Mouse (Mus musculus): ENCODE results near the gene Ghdc. TPM values are rescaled to one million over a fixed set of nuclear protein-coding genes. Genes with fewer than 3 reads are reported as not detected.

The Ghdc gene
- polyA plus RNA-seq, 1 experiment from 2014 or later: 5.1 TPM

- H3K9ac ChIP-seq (replicated peaks): peak overlapping the region; percentile 61
- WGBS: under 1% methylated on average over 35 of the region's 35 CpGs
- no peak for ATAC-seq (ENCODE audit: low FRiP score, low read depth)
- peak overlapping the region; percentile 75 for H3K4me2 ChIP-seq (replicated peaks)
- H3K36me3 ChIP-seq: no peaks in the 10 kb centered on the region
- peaks cover 47% of the 10 kb centered on the region for H3K27me3 ChIP-seq
- no peaks in the 10 kb centered on the region for H3K9me3 ChIP-seq
- H3K27ac ChIP-seq (replicated peaks): peak overlapping the region; percentile 56
- peaks cover 28% of the 10 kb centered on the region for H3K4me1 ChIP-seq
- peak overlapping the region; percentile 52 for H3K4me3 ChIP-seq
Measured at GRCm38 (mm10) chr11:100758707-100759610, 11.8 kb downstream of the Ghdc start.

DNA sequence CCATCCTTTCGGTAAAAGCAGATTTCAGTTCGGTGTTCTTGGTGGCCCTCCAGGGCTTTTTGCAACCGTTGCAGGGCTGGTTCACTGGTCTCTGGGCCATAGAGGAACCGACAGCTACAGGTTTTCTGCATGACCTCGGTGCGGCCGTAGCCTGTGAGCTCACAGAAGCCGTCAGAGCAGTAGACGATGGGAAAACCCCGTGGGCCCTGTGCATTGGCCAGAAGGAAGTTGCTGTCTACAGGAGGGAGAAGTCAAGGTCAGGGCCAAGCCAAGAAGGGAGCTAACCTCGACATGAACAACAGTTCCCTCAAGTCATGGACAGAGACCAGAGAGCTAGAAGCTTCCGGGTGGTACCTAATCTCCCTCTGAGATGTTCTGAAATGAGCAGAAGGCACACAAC, 13.2 kb downstream of the Ghdc start:
- ATAC-seq (ENCODE audit: low FRiP score, low read depth): no peak
- Histone ChIP-seq H3K36me3 (no peaks in the 10 kb centered on the region), H3K4me2 (replicated peaks) (no peak overlapping the region), H3K4me3 (no peak overlapping the region), H3K9ac (replicated peaks) (no peak overlapping the region), H3K27ac (replicated peaks) (no peak overlapping the region), H3K27me3 (peaks cover 44% of the 10 kb centered on the region), H3K9me3 (no peaks in the 10 kb centered on the region), H3K4me1 (peaks cover 28% of the 10 kb centered on the region)
- 90% methylated on average over 12 of the region's 12 CpGs for WGBS

GRCm38 (mm10) chr11:100756476-100756875, 14.3 kb downstream of the Ghdc start:
- peaks cover 22% of the 10 kb centered on the region for H3K4me1 ChIP-seq
- H3K9me3 ChIP-seq: no peaks in the 10 kb centered on the region
- peaks cover 43% of the 10 kb centered on the region for H3K27me3 ChIP-seq
- no peak overlapping the region for H3K27ac ChIP-seq (replicated peaks)
- H3K4me3 ChIP-seq: no peak overlapping the region
- 68% methylated on average over 6 of the region's 6 CpGs for WGBS
- no peak overlapping the region for H3K4me2 ChIP-seq (replicated peaks)
- no peak overlapping the region for H3K9ac ChIP-seq (replicated peaks)
- ATAC-seq (ENCODE audit: low FRiP score, low read depth): no peak
- peaks cover 5% of the 10 kb centered on the region; the same call in 1 of the 2 replicates for H3K36me3 ChIP-seq

GRCm38 (mm10) chr11:100754693-100755057, 16.1 kb downstream of the Ghdc start:
- no peak overlapping the region for H3K4me3 ChIP-seq
- H3K36me3 ChIP-seq: peaks cover 8% of the 10 kb centered on the region
- 93% methylated on average over 3 of the region's 3 CpGs for WGBS
- no peak overlapping the region for H3K4me2 ChIP-seq (replicated peaks)
- peaks cover 13% of the 10 kb centered on the region for H3K4me1 ChIP-seq
- no peak for ATAC-seq (ENCODE audit: low FRiP score, low read depth)
- peaks cover 38% of the 10 kb centered on the region for H3K27me3 ChIP-seq
- H3K9ac ChIP-seq (replicated peaks): no peak overlapping the region
- no peaks in the 10 kb centered on the region for H3K9me3 ChIP-seq
- no peak overlapping the region for H3K27ac ChIP-seq (replicated peaks)

- Histone ChIP-seq H3K27me3 (peaks cover 38% of the 10 kb centered on the region), H3K9ac (replicated peaks) (no peak overlapping the region), H3K36me3 (peaks cover 8% of the 10 kb centered on the region), H3K27ac (replicated peaks) (no peak overlapping the region), H3K4me1 (peaks cover 8% of the 10 kb centered on the region), H3K9me3 (no peaks in the 10 kb centered on the region), H3K4me3 (no peak overlapping the region), H3K4me2 (replicated peaks) (no peak overlapping the region)
- no peak for ATAC-seq (ENCODE audit: low FRiP score, low read depth)
- 88% methylated on average over 12 of the region's 12 CpGs for WGBS
Measured at GRCm38 (mm10) chr11:100754021-100754692, 16.6 kb downstream of the Ghdc start.

- Histone ChIP-seq H3K9ac (replicated peaks) (no peak overlapping the region), H3K36me3 (peaks cover 8% of the 10 kb centered on the region), H3K27ac (replicated peaks) (no peak overlapping the region), H3K27me3 (peaks cover 32% of the 10 kb centered on the region), H3K4me2 (replicated peaks) (no peak overlapping the region), H3K4me3 (no peak overlapping the region), H3K4me1 (no peaks in the 10 kb centered on the region), H3K9me3 (no peaks in the 10 kb centered on the region)
- no peak for ATAC-seq (ENCODE audit: low FRiP score, low read depth)
- 51% methylated on average over 10 of the region's 10 CpGs for WGBS
Measured at GRCm38 (mm10) chr11:100752294-100752693, 18.5 kb downstream of the Ghdc start.

GRCm38 (mm10) chr11:100750127-100750526, 20.6 kb downstream of the Ghdc start:
- no peak overlapping the region for H3K4me3 ChIP-seq
- no peaks in the 10 kb centered on the region for H3K4me1 ChIP-seq
- WGBS: 92% methylated on average over 16 of the region's 16 CpGs
- H3K9ac ChIP-seq (replicated peaks): no peak overlapping the region
- no peaks in the 10 kb centered on the region for H3K9me3 ChIP-seq
- H3K27me3 ChIP-seq: peaks cover 32% of the 10 kb centered on the region
- ATAC-seq (ENCODE audit: low FRiP score, low read depth): no peak
- peaks cover 8% of the 10 kb centered on the region for H3K36me3 ChIP-seq
- no peak overlapping the region for H3K4me2 ChIP-seq (replicated peaks)
- no peak overlapping the region for H3K27ac ChIP-seq (replicated peaks)

- peaks cover 32% of the 10 kb centered on the region for H3K27me3 ChIP-seq
- no peak overlapping the region for H3K4me2 ChIP-seq (replicated peaks)
- no peaks in the 10 kb centered on the region for H3K4me1 ChIP-seq
- H3K36me3 ChIP-seq: peaks cover 10% of the 10 kb centered on the region
- no peak overlapping the region for H3K9ac ChIP-seq (replicated peaks)
- no peak overlapping the region for H3K27ac ChIP-seq (replicated peaks)
- H3K4me3 ChIP-seq: no peak overlapping the region
- ATAC-seq (ENCODE audit: low FRiP score, low read depth): no peak
- H3K9me3 ChIP-seq: no peaks in the 10 kb centered on the region
- 59% methylated on average over 25 of the region's 25 CpGs for WGBS
Measured at GRCm38 (mm10) chr11:100749469-100749868, 21.3 kb downstream of the Ghdc start.

DNA sequence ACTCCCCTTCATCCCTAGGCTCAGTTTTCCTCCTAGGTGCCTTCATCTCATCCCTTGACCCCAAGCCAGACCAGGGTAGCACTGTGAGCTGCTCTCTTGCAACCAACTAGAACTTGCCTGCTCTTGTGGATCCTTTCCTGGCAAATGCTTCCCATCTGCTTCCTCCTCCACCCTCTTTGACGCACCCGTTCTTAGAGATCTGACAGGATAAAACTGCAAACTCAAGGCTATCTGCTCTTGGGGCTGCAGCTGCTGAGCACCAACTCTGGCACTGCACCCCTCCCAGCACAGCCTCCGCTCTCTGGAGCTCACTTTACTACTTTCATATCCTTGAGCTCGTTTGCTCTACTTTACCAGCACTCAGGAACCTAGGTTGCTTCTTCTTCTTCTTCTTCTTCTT, 22.1 kb downstream of the Ghdc start:
- no peaks in the 10 kb centered on the region for H3K9me3 ChIP-seq
- peaks cover 30% of the 10 kb centered on the region for H3K27me3 ChIP-seq
- H3K4me3 ChIP-seq: no peak overlapping the region
- no peaks in the 10 kb centered on the region for H3K4me1 ChIP-seq
- peaks cover 10% of the 10 kb centered on the region for H3K36me3 ChIP-seq
- WGBS: 84% methylated on average over 4 of the region's 4 CpGs
- no peak overlapping the region for H3K4me2 ChIP-seq (replicated peaks)
- H3K27ac ChIP-seq (replicated peaks): no peak overlapping the region
- H3K9ac ChIP-seq (replicated peaks): no peak overlapping the region
- ATAC-seq (ENCODE audit: low FRiP score, low read depth): no peak

DNA sequence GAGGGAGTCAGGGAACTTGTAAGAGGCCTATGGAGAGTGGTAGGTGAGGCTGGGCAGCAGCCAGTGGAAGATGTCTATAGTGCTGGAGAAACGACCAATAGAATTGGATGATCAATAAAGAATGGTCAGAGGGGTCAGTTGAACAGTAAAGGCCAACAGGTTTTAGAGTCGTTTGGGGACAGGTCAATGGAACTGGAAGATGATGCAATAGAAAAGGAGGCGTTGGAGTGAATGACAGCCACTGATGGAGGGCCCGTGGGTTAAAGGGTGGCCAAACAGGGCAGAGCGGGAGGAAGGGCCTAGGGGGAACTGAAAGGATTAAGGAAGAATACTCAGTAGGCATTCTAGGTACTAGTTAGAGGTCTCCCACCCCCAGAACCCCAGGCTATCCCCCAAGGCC, 23.6 kb downstream of the Ghdc start:
- H3K27ac ChIP-seq (replicated peaks): no peak overlapping the region
- H3K4me2 ChIP-seq (replicated peaks): no peak overlapping the region
- H3K4me1 ChIP-seq: no peaks in the 10 kb centered on the region
- peaks cover 10% of the 10 kb centered on the region for H3K36me3 ChIP-seq
- no peaks in the 10 kb centered on the region for H3K9me3 ChIP-seq
- no peak for ATAC-seq (ENCODE audit: low FRiP score, low read depth)
- no peak overlapping the region for H3K4me3 ChIP-seq
- WGBS: 74% methylated on average over 5 of the region's 5 CpGs
- H3K27me3 ChIP-seq: peaks cover 30% of the 10 kb centered on the region
- H3K9ac ChIP-seq (replicated peaks): no peak overlapping the region

GRCm38 (mm10) chr11:100746546-100746945, 24.2 kb downstream of the Ghdc start:
- no peak overlapping the region for H3K9ac ChIP-seq (replicated peaks)
- no peaks in the 10 kb centered on the region for H3K4me1 ChIP-seq
- H3K4me2 ChIP-seq (replicated peaks): no peak overlapping the region
- H3K4me3 ChIP-seq: no peak overlapping the region
- H3K9me3 ChIP-seq: no peaks in the 10 kb centered on the region
- no peak overlapping the region for H3K27ac ChIP-seq (replicated peaks)
- H3K27me3 ChIP-seq: peaks cover 29% of the 10 kb centered on the region
- ATAC-seq (ENCODE audit: low FRiP score, low read depth): no peak
- H3K36me3 ChIP-seq: peaks cover 6% of the 10 kb centered on the region
- WGBS: 87% methylated on average over 10 of the region's 10 CpGs

GRCm38 (mm10) chr11:100745085-100745484, 25.7 kb downstream of the Ghdc start:
- H3K36me3 ChIP-seq: peaks cover 6% of the 10 kb centered on the region; the same call in 1 of the 2 replicates
- H3K27ac ChIP-seq (replicated peaks): no peak overlapping the region
- ATAC-seq (ENCODE audit: low FRiP score, low read depth): no peak
- peaks cover 24% of the 10 kb centered on the region for H3K27me3 ChIP-seq
- no peak overlapping the region for H3K4me3 ChIP-seq
- H3K9me3 ChIP-seq: no peaks in the 10 kb centered on the region
- no peak overlapping the region for H3K9ac ChIP-seq (replicated peaks)
- no peaks in the 10 kb centered on the region for H3K4me1 ChIP-seq
- WGBS: 15% methylated on average over 6 of the region's 6 CpGs
- H3K4me2 ChIP-seq (replicated peaks): no peak overlapping the region

Measured in midbrain, embryonic 12.5 days (tissue).